12 mouse cellular contexts compared by ENCODE assay signal in genomic region chr16:45831094-45831872, GRCm38 (mm10).
DNase-seq lines count a peak whose midpoint lies in the region; ATAC-seq and TF ChIP-seq lines count a peak whose summit lies in the region.
"Had no signal": no experiment of that assay in that cellular context is flagged by ENCODE, and none has a peak within 500 bp of the region (broad histone marks: within the 10 kb centered on the region; RNA-seq: fewer than 3 reads in every experiment).

No protein-coding gene starts in this region.

- no peak for TF ChIP-seq EP300 in stomach, postnatal 0 days (optimal IDR thresholded peaks at IDR 0.05)

- no peaks in the 10 kb centered on the region for H3K27me3 ChIP-seq in heart, embryonic 12.5 days (replicated peaks)
- no peaks in the 10 kb centered on the region for H3K27me3 ChIP-seq in lung, embryonic 16.5 days (ENCODE audit: control insufficient read depth, insufficient read depth, low read depth, low read length)
- H3K27me3 ChIP-seq in limb, embryonic 12.5 days: no peaks in the 10 kb centered on the region
- H3K27me3 ChIP-seq in stomach, postnatal 0 days (ENCODE audit: control insufficient read depth, insufficient read depth, low read length): no peaks in the 10 kb centered on the region
- H3K27me3 ChIP-seq: Patski had no signal

- no peak overlapping the region for H3K4me3 ChIP-seq in heart, embryonic 12.5 days
- no peak overlapping the region for H3K4me3 ChIP-seq in lung, embryonic 16.5 days (ENCODE audit: low read length)
- no peak overlapping the region for H3K4me3 ChIP-seq in limb, embryonic 12.5 days (replicated peaks)
- no peak overlapping the region for H3K4me3 ChIP-seq in stomach, postnatal 0 days (ENCODE audit: low read depth, low read length)
- H3K4me3 ChIP-seq: gastrocnemius, adult 2 months had no signal

- H3K9me3 ChIP-seq in heart, embryonic 12.5 days (replicated peaks): 0 out of 2 replicates have a peak, but pooled peaks cover 4% of the 10 kb centered on the region
- no peaks in the 10 kb centered on the region for H3K9me3 ChIP-seq in lung, embryonic 16.5 days (ENCODE audit: control insufficient read depth, low read length)
- 0 out of 2 replicates have a peak, but pooled peaks cover 3% of the 10 kb centered on the region for H3K9me3 ChIP-seq in limb, embryonic 12.5 days
- H3K9me3 ChIP-seq in stomach, postnatal 0 days (ENCODE audit: control insufficient read depth, low read length): no peaks in the 10 kb centered on the region

- H3K36me3 ChIP-seq in heart, embryonic 12.5 days: peaks cover 13% of the 10 kb centered on the region
- peaks cover 5% of the 10 kb centered on the region for H3K36me3 ChIP-seq in lung, embryonic 16.5 days (ENCODE audit: control insufficient read depth, insufficient read depth, low read length)
- peaks cover 5% of the 10 kb centered on the region; the same call in 1 of the 2 replicates for H3K36me3 ChIP-seq in limb, embryonic 12.5 days
- no peaks in the 10 kb centered on the region for H3K36me3 ChIP-seq in stomach, postnatal 0 days (ENCODE audit: control insufficient read depth, insufficient read depth, low read length)

- peaks cover 49% of the 10 kb centered on the region for H3K4me1 ChIP-seq in heart, embryonic 12.5 days (replicated peaks)
- peaks cover 30% of the 10 kb centered on the region for H3K4me1 ChIP-seq in lung, embryonic 16.5 days (replicated peaks; ENCODE audit: control insufficient read depth, insufficient read depth, low read length)
- peaks cover 49% of the 10 kb centered on the region for H3K4me1 ChIP-seq in limb, embryonic 12.5 days (replicated peaks)
- no peaks in the 10 kb centered on the region for H3K4me1 ChIP-seq in stomach, postnatal 0 days (replicated peaks; ENCODE audit: control insufficient read depth, insufficient read depth)

- DNase-seq in heart, adult 8-10 months (ENCODE audit: low spot score): no peak
- no peak for DNase-seq in lung, adult 18-20 months
- no peak for DNase-seq in stomach, postnatal 0 days (ENCODE audit: low spot score)
- no peak for DNase-seq in cerebellum, adult 11 months
- DNase-seq: adrenal gland, postnatal 25 days; cerebellum, adult 11-12 months; gastrocnemius, adult 2 months had no signal

- peak overlapping the region; percentile 39 for H3K4me2 ChIP-seq in heart, embryonic 12.5 days
- 0 out of 2 replicates have a peak overlapping the region, but pooled peaks have one; percentile 15 for H3K4me2 ChIP-seq in lung, embryonic 16.5 days (ENCODE audit: low read depth, low read length)
- peak overlapping the region; percentile 18 for H3K4me2 ChIP-seq in limb, embryonic 12.5 days
- H3K4me2 ChIP-seq in stomach, postnatal 0 days (replicated peaks; ENCODE audit: low read depth): no peak overlapping the region

- no peak for ATAC-seq in heart, embryonic 12.5 days (ENCODE audit: insufficient number of reproducible peaks, low FRiP score)
- no peak for ATAC-seq in lung, embryonic 16.5 days (ENCODE audit: low read depth)
- no peak for ATAC-seq in limb, embryonic 12.5 days (ENCODE audit: insufficient number of reproducible peaks, insufficient read depth, low FRiP score, low TSS enrichment, low read depth)
- no peak for ATAC-seq in stomach, postnatal 0 days (ENCODE audit: low FRiP score, low TSS enrichment)
- ATAC-seq in megakaryocyte-erythroid progenitor cell, adult 5-6 weeks (replicated peaks; ENCODE audit: low FRiP score, low TSS enrichment, poor library complexity, severe bottlenecking): no peak
- ATAC-seq: Patski had no signal

- WGBS in heart, embryonic 12.5 days: 54% methylated on average over 4 of the region's 4 CpGs
- WGBS in lung, embryonic 16.5 days: 38% methylated on average over 4 of the region's 4 CpGs
- WGBS in limb, embryonic 12.5 days: 54% methylated on average over 4 of the region's 4 CpGs
- WGBS in stomach, postnatal 0 days: 43% methylated on average over 4 of the region's 4 CpGs

- H3K9ac ChIP-seq in heart, embryonic 12.5 days: 0 out of 2 replicates have a peak overlapping the region, but pooled peaks have one; percentile 10
- no peak overlapping the region for H3K9ac ChIP-seq in lung, embryonic 16.5 days (ENCODE audit: low read length)
- H3K9ac ChIP-seq in limb, embryonic 12.5 days (replicated peaks): no peak overlapping the region
- H3K9ac ChIP-seq in stomach, postnatal 0 days (ENCODE audit: low read length): no peak overlapping the region

- TF ChIP-seq CTCF in stomach, postnatal 0 days (IDR thresholded peaks at IDR 0.05; ENCODE audit: low read depth): no peak

- peak overlapping the region; percentile 91 for H3K27ac ChIP-seq in heart, embryonic 12.5 days (ENCODE audit: poor library complexity, severe bottlenecking)
- H3K27ac ChIP-seq in lung, embryonic 16.5 days (ENCODE audit: low read length): peak overlapping the region; percentile 39
- H3K27ac ChIP-seq in limb, embryonic 12.5 days: peak overlapping the region; percentile 80
- 0 out of 2 replicates have a peak overlapping the region, but pooled peaks have one; percentile 4 for H3K27ac ChIP-seq in stomach, postnatal 0 days (replicated peaks)

Comparison
In these comparisons a context has a peak if more than half of its experiments do, and no peak if none do; other contexts are left out.
1. H3K27ac ChIP-seq: peak in every context shown above with its lines; median percentile 91 in heart, embryonic 12.5 days; 80 in limb, embryonic 12.5 days; 39 in lung, embryonic 16.5 days; 4 in stomach, postnatal 0 days.